Mouse (Mus musculus) forebrain, embryonic 14.5 days (tissue): Measurements from ENCODE around the gene Anks1b. TPM values are rescaled to one million over a fixed set of nuclear protein-coding genes. Genes with fewer than 3 reads are reported as not detected.

Experiments used
- ATAC-seq: fragments of 200-750 bp; cut with Nextera tagmentation; 2 replicates; pipeline ENCODE4 v1.8.0; 2017; ENCODE audit warnings: mild to moderate bottlenecking, moderate library complexity
- DNase-seq: peaks from one replicate; pipeline ENCODE4 v3.0.0-alpha.2; 2015; ENCODE audit warnings: low spot score
- H3K27ac ChIP-seq: fragments of 300-500 bp; sonication (generic); 2 replicates; pipeline ENCODE4 v1.5.1; 2014; ENCODE audit warnings: low read depth, mild to moderate bottlenecking, control low read depth, low read length, moderate library complexity
- H3K27me3 ChIP-seq: fragments of 300-500 bp; sonication (generic); replicated peaks from 2 replicates; pipeline ENCODE4 v1.6.1; 2014; ENCODE audit warnings: low read length, control low read depth, mixed read lengths; ENCODE audit not compliant: control insufficient read depth, insufficient read depth
- H3K36me3 ChIP-seq: fragments of 300-500 bp; sonication (generic); 2 replicates; pipeline ENCODE4 v1.6.1; 2014; ENCODE audit warnings: low read length, control low read depth; ENCODE audit not compliant: control insufficient read depth, insufficient read depth
- H3K4me1 ChIP-seq: fragments of 300-500 bp; sonication (generic); 2 replicates; pipeline ENCODE4 v1.6.1; 2014; ENCODE audit warnings: antibody characterized with exemption, low read length, control low read depth; ENCODE audit not compliant: control insufficient read depth, insufficient read depth
- H3K4me2 ChIP-seq: fragments of 300-500 bp; sonication (generic); 2 replicates; pipeline ENCODE4 v1.6.1; 2014; ENCODE audit warnings: mild to moderate bottlenecking, control low read depth, low read length
- H3K4me3 ChIP-seq: fragments of 300-500 bp; sonication (generic); 2 replicates; pipeline ENCODE4 v1.5.1; 2014; ENCODE audit warnings: low read depth, low read length, control low read depth
- H3K9ac ChIP-seq: fragments of 300-500 bp; sonication (generic); 2 replicates; pipeline ENCODE4 v1.6.1; 2014; ENCODE audit warnings: mild to moderate bottlenecking, low read length, control low read depth, moderate library complexity
- H3K9me3 ChIP-seq: fragments of 300-500 bp; sonication (generic); replicated peaks from 2 replicates; pipeline ENCODE4 v1.6.1; 2016; ENCODE audit warnings: low read length, control low read depth, mixed read lengths; ENCODE audit not compliant: control insufficient read depth
- WGBS: fragments of 180-500 bp; shearing (Covaris S2); extraction: QIAGEN DNeasy Blood & Tissue Kit; methylation state at CpG from one replicate; pipeline ENCODE4 v1.1.7; 2014; 5-methylcytosine and 5-hydroxymethylcytosine counted together
- polyA plus RNA-seq: library from polyadenylated mRNA; unstranded; fragments of >200 nt; fragmentation: Nextera tagmentation; extraction: Ambion mirVana; gene quantifications from 2 replicates; pipeline ENCODE4 v1.2.1, GENCODE M21; 2014

Gene Anks1b
- polyA plus RNA-seq, 1 experiment from 2014 or later, result 36.0 TPM

GRCm38 (mm10) chr10:90699211-90699610 lies 825.9 kb downstream of the Anks1b start:
- Histone ChIP-seq H3K27me3 (no peaks in the 10 kb centered on the region), H3K36me3 (no peaks in the 10 kb centered on the region), H3K4me2 (no peak overlapping the region), H3K4me3 (no peak overlapping the region), H3K9me3 (no peaks in the 10 kb centered on the region), H3K27ac (no peak overlapping the region), H3K4me1 (no peaks in the 10 kb centered on the region; the same call in 1 of the 2 replicates), H3K9ac (no peak overlapping the region)
- DNase-seq (peak; percentile 17), ATAC-seq (no peak)
- 78% methylated on average over 12 of the region's 12 CpGs for WGBS

- H3K4me3 ChIP-seq, result no peak overlapping the region
- no peaks in the 10 kb centered on the region for H3K36me3 ChIP-seq
- no peaks in the 10 kb centered on the region for H3K9me3 ChIP-seq
- no peak overlapping the region for H3K9ac ChIP-seq
- no peak overlapping the region for H3K4me2 ChIP-seq
- ATAC-seq, result no peak
- no peak overlapping the region for H3K27ac ChIP-seq
- no peak for DNase-seq
- WGBS, result 91% methylated on average over 10 of the region's 10 CpGs
- no peaks in the 10 kb centered on the region for H3K27me3 ChIP-seq
- peaks cover 11% of the 10 kb centered on the region for H3K4me1 ChIP-seq
These were observed 831.3 kb downstream of the Anks1b start for GRCm38 (mm10) chr10:90704602-90705001.

- no peaks in the 10 kb centered on the region for H3K36me3 ChIP-seq
- peaks cover 17% of the 10 kb centered on the region for H3K4me1 ChIP-seq
- no peak overlapping the region for H3K4me2 ChIP-seq
- H3K27ac ChIP-seq, result no peak overlapping the region
- ATAC-seq (peak; percentile 81), DNase-seq (peak; percentile 65)
- no peaks in the 10 kb centered on the region for H3K9me3 ChIP-seq
- no peak overlapping the region for H3K9ac ChIP-seq
- WGBS, result 17% methylated on average over 11 of the region's 11 CpGs
- H3K27me3 ChIP-seq, result no peaks in the 10 kb centered on the region
- no peak overlapping the region for H3K4me3 ChIP-seq
These were observed 835.7 kb downstream of the Anks1b start for GRCm38 (mm10) chr10:90708822-90709601.

GRCm38 (mm10) chr10:90709602-90709931 lies 836.3 kb downstream of the Anks1b start:
- DNase-seq (no peak), ATAC-seq (peak; percentile 76; the same call in 1 of the 2 replicates)
- no peak overlapping the region for H3K4me3 ChIP-seq
- peaks cover 17% of the 10 kb centered on the region for H3K4me1 ChIP-seq
- H3K9me3 ChIP-seq, result no peaks in the 10 kb centered on the region
- no peak overlapping the region for H3K4me2 ChIP-seq
- H3K9ac ChIP-seq, result no peak overlapping the region
- no peak overlapping the region for H3K27ac ChIP-seq
- no peaks in the 10 kb centered on the region for H3K27me3 ChIP-seq
- WGBS, result 3% methylated on average over 5 of the region's 5 CpGs
- H3K36me3 ChIP-seq, result no peaks in the 10 kb centered on the region

GRCm38 (mm10) chr10:90717961-90718360 lies 844.7 kb downstream of the Anks1b start:
- Histone ChIP-seq H3K4me1 (no peaks in the 10 kb centered on the region), H3K4me2 (no peak overlapping the region), H3K36me3 (no peaks in the 10 kb centered on the region), H3K9ac (no peak overlapping the region), H3K27ac (no peak overlapping the region), H3K4me3 (no peak overlapping the region), H3K27me3 (no peaks in the 10 kb centered on the region), H3K9me3 (no peaks in the 10 kb centered on the region)
- ATAC-seq, result no peak
- 65% methylated on average over 11 of the region's 11 CpGs for WGBS
- DNase-seq, result no peak

GRCm38 (mm10) chr10:90718684-90719083 lies 845.4 kb downstream of the Anks1b start:
- no peak overlapping the region for H3K9ac ChIP-seq
- 94% methylated on average over 9 of the region's 9 CpGs for WGBS
- no peak for ATAC-seq

GRCm38 (mm10) chr10:90719996-90720395 lies 846.7 kb downstream of the Anks1b start:
- Histone ChIP-seq H3K36me3 (no peaks in the 10 kb centered on the region), H3K27ac (no peak overlapping the region), H3K9me3 (no peaks in the 10 kb centered on the region), H3K27me3 (no peaks in the 10 kb centered on the region), H3K4me2 (no peak overlapping the region), H3K4me1 (no peaks in the 10 kb centered on the region), H3K9ac (no peak overlapping the region), H3K4me3 (no peak overlapping the region)
- 54% methylated on average over 4 of the region's 4 CpGs for WGBS
- DNase-seq (no peak), ATAC-seq (no peak)

More at GRCm38 (mm10) chr10:90718684-90719083, 845.4 kb downstream of the Anks1b start:
- no peak overlapping the region for H3K4me3 ChIP-seq
- H3K36me3 ChIP-seq, result no peaks in the 10 kb centered on the region
- H3K4me2 ChIP-seq, result no peak overlapping the region
- no peaks in the 10 kb centered on the region for H3K4me1 ChIP-seq
- no peaks in the 10 kb centered on the region for H3K9me3 ChIP-seq
- no peak for DNase-seq
- H3K27ac ChIP-seq, result no peak overlapping the region
- H3K27me3 ChIP-seq, result no peaks in the 10 kb centered on the region

GRCm38 (mm10) chr10:90723071-90723494 lies 849.8 kb downstream of the Anks1b start:
- no peak overlapping the region for H3K4me2 ChIP-seq
- no peak overlapping the region for H3K4me3 ChIP-seq
- H3K9ac ChIP-seq, result no peak overlapping the region
- H3K36me3 ChIP-seq, result no peaks in the 10 kb centered on the region
- H3K9me3 ChIP-seq, result no peaks in the 10 kb centered on the region
- H3K27me3 ChIP-seq, result no peaks in the 10 kb centered on the region
- ATAC-seq (peak; percentile 49; the same call in 1 of the 2 replicates), DNase-seq (peak; percentile 48)
- peak overlapping the region; percentile 44; the same call in 1 of the 2 replicates for H3K27ac ChIP-seq
- H3K4me1 ChIP-seq, result no peaks in the 10 kb centered on the region
- 55% methylated on average over 5 of the region's 5 CpGs for WGBS

- WGBS, result 80% methylated on average over 13 of the region's 13 CpGs
- peak overlapping the region; percentile 44 for H3K27ac ChIP-seq
- H3K4me1 ChIP-seq, result no peaks in the 10 kb centered on the region
- H3K36me3 ChIP-seq, result no peaks in the 10 kb centered on the region
- H3K4me2 ChIP-seq, result no peak overlapping the region
- no peaks in the 10 kb centered on the region for H3K9me3 ChIP-seq
- H3K27me3 ChIP-seq, result no peaks in the 10 kb centered on the region
- DNase-seq (peak; percentile 32), ATAC-seq (no peak)
- H3K9ac ChIP-seq, result no peak overlapping the region
- no peak overlapping the region for H3K4me3 ChIP-seq
These were observed 850.6 kb downstream of the Anks1b start for GRCm38 (mm10) chr10:90723941-90724341.
